11 mouse cellular contexts compared by ENCODE assay signal in genomic region chr12:117458132-117459070, GRCm38 (mm10). TPM values are rescaled to one million over a fixed set of nuclear protein-coding genes. Genes with fewer than 3 reads are reported as not detected.
DNase-seq lines count a peak whose midpoint lies in the region; ATAC-seq and TF ChIP-seq lines count a peak whose summit lies in the region.
"Had no signal": no experiment of that assay in that cellular context is flagged by ENCODE, and none has a peak within 500 bp of the region (broad histone marks: within the 10 kb centered on the region; RNA-seq: fewer than 3 reads in every experiment).

No protein-coding gene starts in this region.

- H3K27me3 ChIP-seq in stomach, embryonic 14.5 days (ENCODE audit: control insufficient read depth, insufficient read depth, low read length), result no peaks in the 10 kb centered on the region
- no peaks in the 10 kb centered on the region for H3K27me3 ChIP-seq in stomach, postnatal 0 days (ENCODE audit: control insufficient read depth, insufficient read depth, low read length)
- no peaks in the 10 kb centered on the region for H3K27me3 ChIP-seq in embryonic facial prominence, embryonic 10.5 days (replicated peaks; ENCODE audit: low read depth, poor library complexity, severe bottlenecking)
- H3K27me3 ChIP-seq: CH12.LX had no signal

- WGBS in stomach, embryonic 14.5 days, result 22% methylated on average over 9 of the region's 9 CpGs
- WGBS in stomach, postnatal 0 days, result 25% methylated on average over 9 of the region's 9 CpGs
- 62% methylated on average over 9 of the region's 9 CpGs for WGBS in embryonic facial prominence, embryonic 10.5 days

- no peak overlapping the region for H3K27ac ChIP-seq in stomach, embryonic 14.5 days (ENCODE audit: low read length)
- H3K27ac ChIP-seq in stomach, postnatal 0 days (replicated peaks), result no peak overlapping the region
- H3K27ac ChIP-seq in embryonic facial prominence, embryonic 10.5 days (replicated peaks), result no peak overlapping the region
- H3K27ac ChIP-seq: hindbrain, embryonic 14.5 days had no signal

- H3K4me3 ChIP-seq in stomach, embryonic 14.5 days (ENCODE audit: low read depth, low read length), result no peak overlapping the region
- no peak overlapping the region for H3K4me3 ChIP-seq in stomach, postnatal 0 days (ENCODE audit: low read depth, low read length)
- H3K4me3 ChIP-seq in embryonic facial prominence, embryonic 10.5 days, result no peak overlapping the region
- H3K4me3 ChIP-seq: myocyte had no signal

- intact Hi-C loops in heart, postnatal 25 days (cut with DNase I), result loop anchor here (5.0 kb wide), 1 partner anchor 39 kb away; no protein-coding TSS in a partner anchor

- no peak for TF ChIP-seq CTCF in stomach, postnatal 0 days (IDR thresholded peaks at IDR 0.05; ENCODE audit: low read depth)

- no peak overlapping the region for H3K4me2 ChIP-seq in stomach, embryonic 14.5 days (replicated peaks; ENCODE audit: low read depth, low read length)
- no peak overlapping the region for H3K4me2 ChIP-seq in stomach, postnatal 0 days (replicated peaks; ENCODE audit: low read depth)
- H3K4me2 ChIP-seq: hindbrain, embryonic 14.5 days had no signal

- TF ChIP-seq EP300 in stomach, postnatal 0 days (optimal IDR thresholded peaks at IDR 0.05), result no peak

- no peak for DNase-seq in stomach, postnatal 0 days (ENCODE audit: low spot score)
- peak; percentile 26 for DNase-seq in heart, postnatal 25 days (ENCODE audit: low spot score)
- DNase-seq in kidney, postnatal 4 days, result peak; percentile 31 to 45
- DNase-seq in cerebellum, postnatal 14 days, result no peak
- DNase-seq in embryonic facial prominence, embryonic 10.5 days (ENCODE audit: low spot score), result no peak
- DNase-seq: liver, postnatal 0 days had no signal

- H3K9ac ChIP-seq in stomach, embryonic 14.5 days (replicated peaks; ENCODE audit: low read depth, low read length), result no peak overlapping the region
- no peak overlapping the region for H3K9ac ChIP-seq in stomach, postnatal 0 days (ENCODE audit: low read length)
- H3K9ac ChIP-seq: hindbrain, embryonic 14.5 days; liver, postnatal 0 days had no signal

- H3K9me3 ChIP-seq in stomach, embryonic 14.5 days (ENCODE audit: control insufficient read depth, low read depth, low read length), result no peaks in the 10 kb centered on the region
- H3K9me3 ChIP-seq in stomach, postnatal 0 days (ENCODE audit: control insufficient read depth, low read length), result no peaks in the 10 kb centered on the region
- H3K9me3 ChIP-seq in embryonic facial prominence, embryonic 10.5 days, result no peaks in the 10 kb centered on the region

- ATAC-seq in stomach, embryonic 14.5 days (ENCODE audit: insufficient number of reproducible peaks, insufficient read depth, low FRiP score, low read depth), result peak; percentile 46; the same call in 1 of the 2 replicates
- ATAC-seq in stomach, postnatal 0 days (ENCODE audit: low FRiP score, low TSS enrichment), result no peak
- ATAC-seq in inflammation-experienced regulatory T-cells, adult 6 months, result no peak
- ATAC-seq: liver, postnatal 0 days had no signal

- no peaks in the 10 kb centered on the region for H3K4me1 ChIP-seq in stomach, embryonic 14.5 days (ENCODE audit: control insufficient read depth, insufficient read depth, low read length)
- no peaks in the 10 kb centered on the region for H3K4me1 ChIP-seq in stomach, postnatal 0 days (replicated peaks; ENCODE audit: control insufficient read depth, insufficient read depth)
- H3K4me1 ChIP-seq in embryonic facial prominence, embryonic 10.5 days, result peaks cover 6% of the 10 kb centered on the region; the same call in 1 of the 2 replicates

- no peaks in the 10 kb centered on the region for H3K36me3 ChIP-seq in stomach, embryonic 14.5 days (ENCODE audit: control insufficient read depth, insufficient read depth, low read length)
- no peaks in the 10 kb centered on the region for H3K36me3 ChIP-seq in stomach, postnatal 0 days (ENCODE audit: control insufficient read depth, insufficient read depth, low read length)
- no peaks in the 10 kb centered on the region for H3K36me3 ChIP-seq in embryonic facial prominence, embryonic 10.5 days (replicated peaks)

RNA-seq across cellular contexts. Expression of gene Rapgef5, which starts 57.9 kb away (rescaled TPM):
- 11.9 and 12.1 TPM in 2 replicates for polyA plus RNA-seq in stomach, embryonic 14.5 days (2014; fragmentation: Nextera tagmentation; extraction: Ambion mirVana)
- polyA plus RNA-seq in stomach, postnatal 0 days (2015; fragmentation: Nextera tagmentation; extraction: Ambion mirVana), result 4.3 and 5.6 TPM in 2 replicates
- total RNA-seq in heart, postnatal 25 days (2021), result 10 to 100 TPM; 31.7 to 37.9 TPM
- polyA plus RNA-seq in inflammation-experienced regulatory T-cells, adult 6 months (2017; shearing (Covaris generic)), result 1 to 10 TPM in 2 of 3 experiments, under 1 TPM in 1; 0.59 to 1.5 (median 1.3) TPM
- 6.6 and 7.1 TPM in 2 replicates for polyA plus RNA-seq in embryonic facial prominence, embryonic 10.5 days (2016; fragmentation: Nextera tagmentation; extraction: Ambion mirVana)

Comparison
In these comparisons a context has a peak if more than half of its experiments do, and no peak if none do; other contexts are left out.
1. DNase-seq: peak in heart, postnatal 25 days (single experiment) and kidney, postnatal 4 days (2 of 2); none in stomach, postnatal 0 days (single experiment), cerebellum, postnatal 14 days (0 of 2) and embryonic facial prominence, embryonic 10.5 days (single experiment).